Mouse (Mus musculus) liver (tissue): ENCODE measurements at regions not wholly inside any gene's neighbourhood (a gene's known extent, or its start where the extent isn't known, plus 50 kb on each side); places are given as distances from the start of the nearest gene placed in this dataset.

Experiments used
- DNase-seq: peaks from one replicate; pipeline ENCODE4 v3.0.0-alpha.2; 2020; ENCODE audit warnings: mixed read lengths

- DNase-seq = no peak
These were observed 318.4 kb upstream of the Slc7a11 start for GRCm38 (mm10) chr3:50761766-50762165.

- no peak for DNase-seq
These were observed 314.7 kb upstream of the Slc7a11 start for GRCm38 (mm10) chr3:50758106-50758505.

- DNase-seq = no peak
These were observed 293.8 kb upstream of the Slc7a11 start for GRCm38 (mm10) chr3:50737173-50737572.

- no peak for DNase-seq
These were observed 275.6 kb upstream of the Slc7a11 start for GRCm38 (mm10) chr3:50719035-50719434.

- DNase-seq = no peak
These were observed 270.0 kb upstream of the Slc7a11 start for GRCm38 (mm10) chr3:50713463-50713862.

DNA sequence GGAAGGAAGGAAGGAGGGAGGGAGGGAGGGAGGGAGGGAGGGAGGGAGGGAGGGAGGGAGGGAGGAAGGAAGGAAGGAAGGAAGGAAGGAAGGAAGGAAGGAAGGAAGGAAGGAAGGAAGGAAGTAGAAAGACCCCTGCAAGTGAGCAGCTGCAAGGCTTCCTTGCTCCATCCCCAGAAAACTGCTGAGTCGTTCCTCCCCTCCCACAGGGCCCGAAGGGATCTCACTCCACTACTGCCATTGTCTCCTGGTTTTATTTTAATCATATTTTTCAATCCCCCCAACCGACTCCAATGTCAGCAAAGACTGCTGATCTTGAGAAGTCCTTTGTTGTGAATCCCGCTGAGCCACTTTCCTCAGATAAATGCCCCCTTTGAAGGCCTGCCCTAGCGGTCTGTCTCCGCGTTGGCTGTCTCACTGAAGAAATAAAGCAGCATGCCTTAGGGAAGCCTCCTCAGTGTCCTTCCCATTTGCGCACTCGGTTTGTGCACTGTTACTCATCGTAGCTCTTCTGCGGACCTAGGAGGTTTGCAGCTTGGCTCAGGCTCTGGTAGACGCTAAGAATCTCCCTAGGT is 266.1 kb upstream of the Slc7a11 start:
- no peak for DNase-seq

DNA sequence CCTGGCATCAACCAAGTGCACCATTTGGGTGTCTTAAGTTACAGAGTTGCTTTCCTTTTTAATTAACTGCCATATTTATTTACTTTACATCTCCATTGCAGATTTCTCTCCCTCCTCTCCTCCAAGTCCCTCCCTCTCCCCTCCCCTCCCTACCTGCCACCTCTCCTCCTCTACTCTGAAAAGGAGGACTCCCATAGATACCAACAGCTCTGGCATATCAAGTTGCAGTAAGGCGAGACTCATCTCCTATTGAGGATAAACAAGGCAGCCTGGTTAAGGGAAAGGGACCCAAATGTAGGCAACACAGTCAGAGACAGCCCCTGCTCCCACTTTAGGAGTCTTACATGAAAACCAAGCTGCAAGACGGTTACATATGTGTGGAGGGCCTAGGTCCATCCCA is 263.3 kb upstream of the Slc7a11 start:
- no peak for DNase-seq

DNA sequence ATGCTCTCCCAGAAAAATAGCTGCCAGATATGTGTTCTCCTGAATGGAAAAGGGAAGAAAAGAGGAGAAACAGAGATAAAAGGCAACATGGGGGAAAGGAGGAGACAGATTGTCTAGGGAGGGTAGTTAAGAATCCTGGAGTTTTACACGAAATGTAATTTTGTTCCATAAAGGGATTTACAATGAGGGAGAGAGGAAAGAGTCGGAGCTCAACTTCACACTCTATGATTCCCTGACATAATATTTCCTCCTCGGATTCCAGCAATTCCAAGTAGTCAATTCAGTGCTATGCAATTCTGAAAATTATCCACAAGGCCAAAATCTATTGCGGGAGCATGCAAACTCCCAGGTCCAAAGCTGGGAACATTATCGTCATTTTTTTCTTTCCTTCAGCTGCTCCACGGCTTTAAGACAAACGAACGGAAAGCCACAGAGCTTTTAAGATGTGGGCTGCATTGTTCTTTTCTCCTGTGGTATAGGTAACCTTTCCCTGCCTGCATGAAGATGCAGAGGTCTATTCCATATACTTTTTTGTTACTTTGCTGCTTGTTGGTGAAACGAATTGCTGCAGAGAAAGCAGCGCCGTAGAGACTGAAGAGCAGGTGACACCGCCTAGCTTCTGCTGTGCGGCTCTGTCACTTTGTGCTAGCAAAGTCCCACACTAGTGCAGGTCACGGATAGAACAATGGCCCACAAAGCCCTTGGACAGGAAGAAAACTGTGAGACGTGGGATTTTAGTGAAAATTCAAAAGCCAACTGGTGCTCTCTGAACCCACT is 251.7 kb upstream of the Slc7a11 start:
- no peak for DNase-seq

DNA sequence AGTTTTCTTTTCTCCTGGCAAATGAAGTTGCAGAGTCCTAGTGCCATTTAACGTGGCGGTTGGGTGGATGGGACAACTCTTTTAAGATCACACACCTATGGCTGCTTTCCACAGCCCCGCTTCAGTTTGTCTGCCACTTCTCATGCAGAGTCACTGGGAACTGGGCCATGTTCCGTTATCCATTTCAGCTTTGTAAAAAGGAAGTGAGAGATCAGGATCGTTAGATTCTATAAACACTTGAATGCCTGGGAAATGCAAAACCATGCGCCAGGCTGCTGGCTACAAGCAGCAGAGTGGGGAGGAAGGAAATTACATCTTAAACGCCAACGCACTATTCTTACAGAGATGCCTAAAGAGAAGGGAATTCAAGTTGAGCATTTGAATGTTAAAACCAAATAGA is 251.1 kb upstream of the Slc7a11 start:
- DNase-seq = no peak

- no peak for DNase-seq
These were observed 248.9 kb upstream of the Slc7a11 start for GRCm38 (mm10) chr3:50692306-50692705.

GRCm38 (mm10) chr3:50690750-50691149 is 247.3 kb upstream of the Slc7a11 start:
- no peak for DNase-seq

- no peak for DNase-seq
These were observed 246.0 kb upstream of the Slc7a11 start for GRCm38 (mm10) chr3:50689375-50689774.

GRCm38 (mm10) chr3:50687755-50688154 is 244.3 kb upstream of the Slc7a11 start:
- no peak for DNase-seq

GRCm38 (mm10) chr3:50678611-50678988 is 235.2 kb upstream of the Slc7a11 start:
- DNase-seq = no peak

DNA sequence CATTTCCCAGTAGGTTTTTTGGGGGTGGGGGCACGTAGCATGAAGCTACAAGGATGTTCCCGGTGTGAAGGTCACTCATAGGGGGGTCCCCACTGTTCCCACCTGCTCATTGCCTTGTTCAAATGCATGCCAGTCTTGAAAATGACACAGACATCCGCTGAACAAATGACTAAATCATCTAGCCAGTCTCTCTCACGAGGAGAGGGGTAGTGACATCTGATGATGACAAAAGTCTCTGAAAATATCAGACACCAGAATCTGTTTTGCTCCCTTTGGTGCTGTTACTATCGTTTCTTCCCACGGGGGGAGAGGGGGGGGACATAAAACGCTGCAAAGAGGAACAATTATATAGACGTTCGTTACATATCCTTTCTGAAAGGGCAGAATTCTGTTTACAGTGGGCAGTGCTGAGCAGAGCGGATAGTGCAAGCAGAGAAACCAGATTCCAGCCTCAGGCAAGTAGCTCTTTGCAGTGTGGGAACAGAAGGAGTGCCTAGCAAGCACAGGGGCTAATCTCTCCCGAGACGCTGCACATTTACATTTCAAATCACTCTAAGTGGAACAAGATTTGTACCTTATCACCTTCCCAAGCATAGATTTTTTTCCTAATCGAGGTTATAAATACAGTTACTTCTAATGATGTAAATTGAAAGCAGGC is 234.7 kb upstream of the Slc7a11 start:
- DNase-seq = no peak

GRCm38 (mm10) chr3:50675769-50676168 is 232.4 kb upstream of the Slc7a11 start:
- DNase-seq = no peak

GRCm38 (mm10) chr3:50674860-50675566 is 231.6 kb upstream of the Slc7a11 start:
- DNase-seq = no peak

- DNase-seq = no peak
These were observed 221.9 kb upstream of the Slc7a11 start for GRCm38 (mm10) chr3:50665316-50665715.

GRCm38 (mm10) chr3:50660966-50661365 is 217.6 kb upstream of the Slc7a11 start:
- DNase-seq = no peak

DNA sequence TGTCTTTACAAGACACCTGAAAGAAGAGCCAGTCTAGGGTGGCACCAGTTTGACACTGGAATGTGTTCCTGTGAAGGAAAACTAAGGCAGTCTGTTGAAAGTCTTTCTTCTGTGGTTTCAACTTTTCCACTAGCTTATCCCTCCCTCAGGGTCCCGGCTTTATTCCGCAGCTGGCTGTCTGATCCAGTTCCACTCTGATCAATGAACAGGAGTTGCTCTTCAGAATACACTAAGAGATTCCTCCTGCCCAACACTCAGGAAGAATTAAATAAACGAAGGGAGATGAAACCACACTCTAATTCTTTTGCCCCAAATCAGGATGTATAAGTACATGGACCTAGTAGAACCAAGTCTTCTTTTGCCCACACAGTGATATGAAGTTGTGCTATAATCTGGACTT is 217.2 kb upstream of the Slc7a11 start:
- DNase-seq = no peak

GRCm38 (mm10) chr3:50657890-50658289 is 214.5 kb upstream of the Slc7a11 start:
- no peak for DNase-seq

GRCm38 (mm10) chr3:50654441-50654840 is 211.0 kb upstream of the Slc7a11 start:
- no peak for DNase-seq

DNA sequence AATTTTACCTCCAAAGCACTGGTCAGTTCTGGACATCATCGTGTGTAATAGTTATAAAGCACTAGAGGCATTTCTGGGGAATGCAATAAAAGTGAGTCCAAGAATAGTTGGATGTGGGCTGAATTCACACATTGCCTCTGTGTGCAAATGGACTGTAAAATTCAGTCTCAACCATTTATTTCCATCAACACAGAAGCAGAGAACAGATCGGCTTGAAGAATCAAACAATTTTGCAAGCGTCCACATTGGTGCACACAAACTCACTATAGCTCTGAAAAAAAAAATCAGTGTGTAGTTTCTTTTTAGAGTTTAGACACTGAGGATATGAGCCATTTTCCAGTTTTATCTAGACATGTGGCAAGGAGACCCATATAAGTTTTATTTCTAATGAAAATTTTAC is 208.9 kb upstream of the Slc7a11 start:
- DNase-seq = no peak

GRCm38 (mm10) chr3:50643068-50643467 is 199.7 kb upstream of the Slc7a11 start:
- no peak for DNase-seq
